Mouse (Mus musculus): Measurements from ENCODE around the gene Ghrhr.

GRCm38 (mm10) chr6:55370831-55371230 lies 5.3 kb upstream of the Ghrhr start:
- TF ChIP-seq CTCF (IDR thresholded peaks at IDR 0.05; ENCODE audit: insufficient read depth, low read depth, low read length) (no peak), POLR2A (IDR thresholded peaks at IDR 0.05; ENCODE audit: insufficient read depth, low read depth, low read length) (no peak)
